Mouse (Mus musculus) right cerebral cortex, adult 2 months (tissue): ENCODE data around the gene Cfap61.
A peak's percentile ranks its signal among the peaks of the same experiment; 100 is the strongest.

ENCODE experiments used
- DNase-seq, 2 experiments: peaks; one replicate each; pipeline ENCODE4 v3.0.0; 2021 to 2022; ENCODE audit warnings: low spot score in 2 of 2

The Cfap61 gene

GRCm38 (mm10) chr2:146010816-146011215, 76.2 kb downstream of the Cfap61 start:
- DNase-seq, result no peak

- DNase-seq, result no peak
These were observed 81.0 kb downstream of the Cfap61 start for GRCm38 (mm10) chr2:146015341-146016186.

GRCm38 (mm10) chr2:146022846-146023245, 88.3 kb downstream of the Cfap61 start:
- no peak for DNase-seq

GRCm38 (mm10) chr2:146043640-146044039, 109.1 kb downstream of the Cfap61 start:
- no peak for DNase-seq

GRCm38 (mm10) chr2:146044926-146045890, 110.6 kb downstream of the Cfap61 start:
- peak; percentile 27 to 30 for DNase-seq

- no peak for DNase-seq
These were observed 113.1 kb downstream of the Cfap61 start for GRCm38 (mm10) chr2:146047691-146048090.

GRCm38 (mm10) chr2:146048221-146048829, 113.7 kb downstream of the Cfap61 start:
- DNase-seq, result no peak

- DNase-seq, result no peak
These were observed 114.8 kb downstream of the Cfap61 start for GRCm38 (mm10) chr2:146049339-146049738.

GRCm38 (mm10) chr2:146050069-146050468, 115.5 kb downstream of the Cfap61 start:
- no peak for DNase-seq

- no peak for DNase-seq
These were observed 116.8 kb downstream of the Cfap61 start for GRCm38 (mm10) chr2:146051334-146051733.

- no peak for DNase-seq
These were observed 122.5 kb downstream of the Cfap61 start for GRCm38 (mm10) chr2:146057123-146057522.

GRCm38 (mm10) chr2:146058791-146059190, 124.2 kb downstream of the Cfap61 start:
- DNase-seq, result peak in 1 of 2 experiments; percentile 8

GRCm38 (mm10) chr2:146061421-146062300, 127.1 kb downstream of the Cfap61 start:
- DNase-seq, result no peak

- DNase-seq, result no peak
These were observed 127.9 kb downstream of the Cfap61 start for GRCm38 (mm10) chr2:146062330-146063092.

- no peak for DNase-seq
These were observed 128.8 kb downstream of the Cfap61 start for GRCm38 (mm10) chr2:146063093-146064074.

GRCm38 (mm10) chr2:146067364-146067763, 132.8 kb downstream of the Cfap61 start:
- no peak for DNase-seq

- DNase-seq, result no peak
These were observed 138.7 kb downstream of the Cfap61 start for GRCm38 (mm10) chr2:146073300-146073699.

GRCm38 (mm10) chr2:146077117-146077516, 142.5 kb downstream of the Cfap61 start:
- DNase-seq, result no peak

GRCm38 (mm10) chr2:146080282-146080681, 145.7 kb downstream of the Cfap61 start:
- no peak for DNase-seq
